Mouse (Mus musculus) ES-E14 (cell line): ENCODE measurements around the gene Slc2a9.

Source experiments
- CHD2 ChIP-seq: IDR thresholded peaks from 2 replicates; pipeline ENCODE4 v1.6.1; 2014; ENCODE audit warnings: mild to moderate bottlenecking, low read depth, low read length, inconsistent platforms
- HCFC1 ChIP-seq: IDR thresholded peaks from 2 replicates; pipeline ENCODE4 v1.6.1; 2012; ENCODE audit warnings: low read length, inconsistent platforms, borderline replicate concordance; ENCODE audit not compliant: insufficient read depth
- MAFK ChIP-seq: IDR thresholded peaks from 2 replicates; pipeline ENCODE4 v1.6.1; 2014; ENCODE audit warnings: mild to moderate bottlenecking, low read depth, low read length, inconsistent platforms; ENCODE audit not compliant: insufficient read depth
- ZC3H11A ChIP-seq: IDR thresholded peaks from 2 replicates; pipeline ENCODE4 v1.6.1; 2012; ENCODE audit warnings: low read depth, mild to moderate bottlenecking, inconsistent platforms, low read length, borderline replicate concordance
- ZNF384 ChIP-seq: IDR thresholded peaks from 2 replicates; pipeline ENCODE4 v1.6.1; 2012; ENCODE audit warnings: low read depth, low read length, inconsistent platforms

DNA sequence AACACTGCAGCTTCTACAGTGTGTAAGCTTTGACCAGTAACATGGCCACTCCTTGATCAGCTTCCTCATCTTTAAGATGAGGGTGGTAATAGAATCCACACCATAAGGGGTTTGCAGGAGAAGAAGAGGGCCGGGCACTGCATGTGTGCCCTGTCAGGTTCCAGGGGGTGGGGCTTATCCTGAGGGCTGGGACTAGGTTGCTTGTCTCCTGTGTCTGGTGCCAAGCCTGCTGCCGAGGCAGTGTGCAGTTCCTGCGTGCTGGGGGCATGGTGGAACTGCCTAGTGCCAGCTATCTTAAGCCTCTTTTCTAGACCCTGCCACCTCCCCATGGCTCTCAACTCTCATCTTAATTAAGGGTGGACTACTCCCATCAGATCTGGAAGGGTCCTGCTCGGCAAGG lies 23.9 kb downstream of the Slc2a9 start:
- TF ChIP-seq CHD2 (no peak), HCFC1 (no peak), ZNF384 (no peak), MAFK (no peak), ZC3H11A (no peak)
